Mouse (Mus musculus): ENCODE measurements around the gene Frmd7.

DNA sequence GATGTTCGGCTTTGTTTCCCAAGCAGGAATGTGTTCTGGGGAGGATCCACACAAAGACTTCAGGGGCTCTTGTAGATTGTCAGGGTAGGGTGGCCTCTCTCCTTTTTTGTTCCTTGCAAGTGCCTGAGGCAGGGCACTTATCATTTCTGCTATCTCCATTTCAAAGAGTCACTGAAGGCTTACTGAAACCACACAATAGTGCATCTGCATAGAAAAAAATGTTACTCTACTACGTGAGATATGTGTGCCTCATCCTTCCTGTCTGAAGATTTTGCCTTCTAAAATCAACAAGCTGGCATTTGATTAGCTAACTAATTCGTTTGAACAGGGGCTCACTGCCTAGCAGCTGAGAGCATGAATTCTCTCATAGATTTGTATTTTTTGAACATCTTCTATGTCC is 12.2 kb downstream of the Frmd7 start:
- no peak for TF ChIP-seq CTCF (IDR thresholded peaks at IDR 0.05; ENCODE audit: low read depth)
- no peak for TF ChIP-seq EP300 (IDR thresholded peaks at IDR 0.05; ENCODE audit: low read depth)
